Mouse (Mus musculus) erythroblast, embryonic 14.5 days (primary cell): ENCODE results near the gene Lhpp. TPM values are rescaled to one million over a fixed set of nuclear protein-coding genes. Genes with fewer than 3 reads are reported as not detected.

Source experiments
- H3K27me3 ChIP-seq: 2 replicates; pipeline ENCODE4 v1.6.1; 2012; ENCODE audit warnings: inconsistent platforms; ENCODE audit not compliant: control insufficient read depth
- H3K36me3 ChIP-seq: 2 replicates; pipeline ENCODE4 v1.6.1; 2012; ENCODE audit warnings: mild to moderate bottlenecking, inconsistent platforms; ENCODE audit not compliant: control insufficient read depth
- H3K4me1 ChIP-seq: 2 replicates; pipeline ENCODE4 v1.6.1; 2012; ENCODE audit warnings: inconsistent platforms; ENCODE audit not compliant: control insufficient read depth
- H3K4me3 ChIP-seq: replicated peaks from 2 replicates; pipeline ENCODE3; 2012; ENCODE audit warnings: moderate library complexity, mild to moderate bottlenecking, inconsistent platforms
- H3K9me3 ChIP-seq: 2 replicates; pipeline ENCODE4 v1.6.1; 2012; ENCODE audit warnings: low read length, inconsistent platforms, mixed read lengths; ENCODE audit not compliant: control insufficient read depth
- GATA1 ChIP-seq: IDR thresholded peaks from 2 replicates; pipeline ENCODE4 v1.6.1; 2012; ENCODE audit warnings: low read length, inconsistent platforms, mixed read lengths
- TAL1 ChIP-seq: IDR thresholded peaks from 3 replicates; pipeline ENCODE4 v1.6.1; 2012; ENCODE audit warnings: low read length, inconsistent platforms, mixed read lengths
- polyA plus RNA-seq: library from polyadenylated mRNA; stranded (reverse); fragments of >175 nt; gene quantifications from 2 replicates; pipeline ENCODE4 v1.2.3, GENCODE M21; 2012

Gene Lhpp
- polyA plus RNA-seq, 1 experiment = 0.12 TPM

GRCm38 (mm10) chr7:132627448-132627847 lies 17.0 kb downstream of the Lhpp start:
- Histone ChIP-seq H3K36me3 (no peaks in the 10 kb centered on the region), H3K9me3 (no peaks in the 10 kb centered on the region), H3K4me1 (no peaks in the 10 kb centered on the region; the same call in 1 of the 2 replicates), H3K4me3 (no peak overlapping the region), H3K27me3 (no peaks in the 10 kb centered on the region)
- TF ChIP-seq TAL1 (no peak), GATA1 (no peak)

- Histone ChIP-seq H3K9me3 (no peaks in the 10 kb centered on the region), H3K4me3 (no peak overlapping the region), H3K4me1 (no peaks in the 10 kb centered on the region; the same call in 1 of the 2 replicates), H3K36me3 (no peaks in the 10 kb centered on the region), H3K27me3 (no peaks in the 10 kb centered on the region)
- TF ChIP-seq GATA1 = no peak
- no peak for TF ChIP-seq TAL1
These were observed 20.9 kb downstream of the Lhpp start for GRCm38 (mm10) chr7:132631313-132631712.

GRCm38 (mm10) chr7:132637292-132637691 lies 26.9 kb downstream of the Lhpp start:
- no peak for TF ChIP-seq TAL1
- no peak for TF ChIP-seq GATA1
- no peaks in the 10 kb centered on the region; the same call in 1 of the 2 replicates for H3K4me1 ChIP-seq
- no peak overlapping the region for H3K4me3 ChIP-seq
- no peaks in the 10 kb centered on the region for H3K36me3 ChIP-seq
- H3K27me3 ChIP-seq = no peaks in the 10 kb centered on the region
- H3K9me3 ChIP-seq = no peaks in the 10 kb centered on the region

DNA sequence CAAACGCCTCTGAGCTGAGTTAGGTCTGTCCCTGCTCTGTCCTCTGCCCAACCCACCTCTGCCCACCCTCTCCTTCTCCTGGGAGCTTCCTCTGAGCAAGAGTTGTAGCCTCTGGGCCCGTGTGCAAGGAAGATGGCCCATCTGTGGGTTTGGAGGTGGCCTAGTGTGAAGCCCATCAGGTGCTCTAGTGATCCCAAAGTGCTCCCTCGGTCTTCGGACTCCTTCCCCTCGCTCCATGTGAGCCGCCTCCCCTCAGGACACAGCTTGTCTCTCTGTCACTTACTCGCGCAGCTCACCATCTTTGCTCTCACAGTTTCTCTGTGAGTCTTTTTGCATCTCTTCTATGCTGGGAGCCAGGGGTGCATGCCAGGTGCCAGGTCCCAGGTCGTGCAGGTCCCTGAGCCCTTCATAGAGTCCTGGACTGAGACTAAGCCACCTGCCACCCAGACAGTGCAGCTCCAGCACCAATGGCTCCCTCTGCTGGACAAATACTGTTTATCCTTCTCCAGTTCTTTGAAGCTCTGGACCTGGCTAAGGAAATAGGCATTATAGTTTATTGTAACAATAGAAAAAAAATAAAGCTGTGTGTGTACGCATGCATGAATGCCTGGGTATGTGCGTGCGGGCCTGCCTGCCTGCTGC lies 28.1 kb downstream of the Lhpp start:
- no peaks in the 10 kb centered on the region for H3K27me3 ChIP-seq
- no peak overlapping the region for H3K4me3 ChIP-seq
- H3K4me1 ChIP-seq = no peaks in the 10 kb centered on the region
- TF ChIP-seq GATA1 = no peak
- TF ChIP-seq TAL1 = no peak
- no peaks in the 10 kb centered on the region for H3K9me3 ChIP-seq
- no peaks in the 10 kb centered on the region for H3K36me3 ChIP-seq

DNA sequence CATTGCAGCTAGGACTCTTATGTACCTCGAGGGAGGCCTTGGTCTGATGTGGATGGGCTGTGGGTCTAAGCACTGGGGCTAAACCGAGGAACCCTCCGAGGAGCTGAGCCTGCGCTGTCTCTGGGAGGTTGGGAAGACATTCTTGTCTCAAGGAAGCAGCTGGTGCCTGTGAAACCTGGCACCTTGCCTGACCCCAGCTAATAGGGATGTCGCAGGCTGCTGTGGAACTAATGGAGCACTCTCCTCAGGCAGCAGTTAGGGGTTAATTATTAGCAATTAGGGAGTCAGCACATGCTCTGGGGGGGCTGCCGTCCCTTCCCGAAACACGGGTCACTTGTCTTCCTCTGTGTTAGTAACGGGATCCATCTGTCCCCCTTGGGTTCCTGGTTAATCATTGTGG lies 30.5 kb downstream of the Lhpp start:
- Histone ChIP-seq H3K27me3 (no peaks in the 10 kb centered on the region), H3K4me1 (no peaks in the 10 kb centered on the region), H3K36me3 (no peaks in the 10 kb centered on the region), H3K9me3 (no peaks in the 10 kb centered on the region), H3K4me3 (no peak overlapping the region)
- no peak for TF ChIP-seq GATA1
- no peak for TF ChIP-seq TAL1

GRCm38 (mm10) chr7:132641606-132642005 lies 31.2 kb downstream of the Lhpp start:
- TF ChIP-seq GATA1 (no peak), TAL1 (no peak)
- Histone ChIP-seq H3K4me3 (no peak overlapping the region), H3K4me1 (no peaks in the 10 kb centered on the region), H3K9me3 (no peaks in the 10 kb centered on the region), H3K27me3 (no peaks in the 10 kb centered on the region), H3K36me3 (no peaks in the 10 kb centered on the region)

GRCm38 (mm10) chr7:132644605-132645279 lies 34.3 kb downstream of the Lhpp start:
- H3K27me3 ChIP-seq = no peaks in the 10 kb centered on the region
- TF ChIP-seq GATA1 = no peak
- no peak for TF ChIP-seq TAL1

GRCm38 (mm10) chr7:132646514-132646913 lies 36.1 kb downstream of the Lhpp start:
- TF ChIP-seq TAL1 (no peak), GATA1 (no peak)
- H3K36me3 ChIP-seq = no peaks in the 10 kb centered on the region
- H3K9me3 ChIP-seq = no peaks in the 10 kb centered on the region
- no peaks in the 10 kb centered on the region for H3K4me1 ChIP-seq
- no peaks in the 10 kb centered on the region for H3K27me3 ChIP-seq
- no peak overlapping the region for H3K4me3 ChIP-seq

More at GRCm38 (mm10) chr7:132644605-132645279, 34.3 kb downstream of the Lhpp start:
- Histone ChIP-seq H3K9me3 (no peaks in the 10 kb centered on the region), H3K4me1 (no peaks in the 10 kb centered on the region), H3K36me3 (no peaks in the 10 kb centered on the region), H3K4me3 (no peak overlapping the region)

DNA sequence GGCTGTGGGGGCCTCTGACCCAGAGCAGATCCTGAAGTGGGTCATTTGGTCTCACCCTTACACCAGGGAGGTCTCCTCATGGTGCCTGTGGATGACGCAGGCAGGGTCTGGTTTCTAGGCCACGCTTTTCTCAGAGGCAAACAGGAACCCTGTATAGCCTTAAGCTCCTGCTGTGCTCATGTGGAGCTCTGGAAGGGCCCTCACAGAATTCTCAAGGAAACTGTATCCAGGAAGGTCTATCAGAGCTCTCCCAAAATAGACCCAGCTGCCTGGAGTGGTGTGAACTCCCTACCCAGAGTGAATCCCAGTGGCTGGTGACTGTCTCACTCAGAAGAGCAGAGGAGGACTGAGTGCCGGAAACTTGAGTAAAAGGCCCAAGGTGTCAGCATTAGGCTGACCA lies 44.0 kb downstream of the Lhpp start:
- H3K9me3 ChIP-seq = no peaks in the 10 kb centered on the region
- no peaks in the 10 kb centered on the region for H3K36me3 ChIP-seq
- H3K4me3 ChIP-seq = no peak overlapping the region
- TF ChIP-seq TAL1 = no peak
- TF ChIP-seq GATA1 = no peak
- H3K27me3 ChIP-seq = no peaks in the 10 kb centered on the region
- H3K4me1 ChIP-seq = peaks cover 13% of the 10 kb centered on the region
